Mouse (Mus musculus) neutrophil, adult 59 days (primary cell): ENCODE measurements around the gene Msl1. TPM values are rescaled to one million over a fixed set of nuclear protein-coding genes. Genes with fewer than 3 reads are reported as not detected.

Experiments used
- total RNA-seq, 2 experiments: library from RNA; stranded (reverse); gene quantifications; 1 replicate in 1 of 2; 2 replicates in 1 of 2; pipeline ENCODE4 v1.2.4; 2023

Gene Msl1
- 100 to 1,000 TPM; 201 to 215 TPM for total RNA-seq

GRCm38 (mm10) chr11:98795015-98795713 is at the start of gene Msl1:
Gene Msl1 (plus strand): TSS chr11:98795516.

DNA sequence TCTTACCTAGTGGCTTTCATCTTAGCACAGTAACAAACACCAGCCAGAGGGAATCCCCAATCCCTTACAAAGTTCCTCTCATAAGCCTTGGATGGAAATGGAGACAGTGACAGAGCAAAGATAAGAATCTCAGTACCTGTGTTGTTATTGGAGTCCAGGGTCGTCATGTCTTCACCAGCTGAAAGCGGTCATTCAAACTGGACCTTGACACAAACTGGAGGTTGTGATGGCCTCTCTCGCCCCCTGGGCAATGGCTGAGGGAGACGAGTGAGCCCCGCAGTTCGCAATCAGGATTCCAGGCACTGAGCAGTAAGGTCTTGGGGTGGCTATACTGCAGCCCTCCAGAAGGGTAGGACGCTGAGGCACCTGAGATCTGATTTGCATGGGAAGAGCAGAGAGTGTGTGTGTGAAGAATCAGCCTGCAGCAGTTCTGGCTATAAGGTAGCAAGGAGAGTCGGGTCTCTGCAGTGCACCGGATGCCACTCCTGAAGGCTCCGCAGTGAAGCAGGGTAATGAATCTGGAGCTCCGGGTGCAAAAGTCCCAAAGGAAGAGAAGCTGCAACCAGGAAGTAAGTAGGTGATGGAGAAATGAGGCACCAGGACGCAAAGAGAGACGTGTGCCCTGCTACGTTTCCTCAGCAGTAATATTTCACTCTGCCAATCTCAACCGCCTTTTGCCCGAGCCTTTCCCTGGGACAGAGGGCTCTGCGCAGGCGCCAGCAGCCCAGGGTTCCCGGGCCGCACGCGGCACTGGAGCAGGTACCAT is 20.6 kb upstream of the Msl1 start, which contains the start of gene Nr1d1:
TSS of gene Nr1d1 (minus strand) at position 752 of the 766 bp plus-strand sequence.

DNA sequence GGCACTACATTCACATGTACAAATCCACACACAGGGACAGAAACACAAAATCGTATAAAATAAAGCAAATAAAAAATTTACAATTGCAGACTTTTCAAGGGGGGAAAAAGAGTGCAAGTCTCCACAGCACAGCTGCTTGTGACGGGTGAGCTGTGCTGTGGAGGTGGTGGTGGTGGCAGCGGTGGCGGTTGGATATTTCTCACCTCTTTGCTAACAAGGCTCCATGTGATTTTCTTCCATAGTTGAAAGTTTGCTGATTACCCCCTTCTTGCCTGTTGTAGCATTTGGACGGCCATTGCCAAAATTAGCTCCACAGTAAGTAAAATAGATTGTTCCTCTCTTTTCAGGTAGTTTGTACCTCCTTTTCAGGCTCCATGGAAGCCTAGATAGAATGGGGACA is 9.3 kb downstream of the Msl1 start, which contains the start of gene Casc3:
TSS of gene Casc3 (plus strand) at position 301 of the 400 bp plus-strand sequence.

GRCm38 (mm10) chr11:98836651-98837141 is 41.4 kb downstream of the Msl1 start, which contains the start of gene Rapgefl1:
Gene Rapgefl1 (plus strand): TSS chr11:98836785.

Other genes starting within 250 kb of the Msl1 start
- gene Ikzf3, start 249.5 kb upstream of the Msl1 start, total RNA-seq, result 1 to 10 TPM; 4.3 to 8.6 TPM
- 1 to 10 TPM in 1 of 2 experiments, under 1 TPM in 1; 0.64 to 1.4 TPM for gene Zpbp2, start 244.4 kb upstream of the Msl1 start, total RNA-seq
- 1 to 10 TPM; 6.7 to 8.2 TPM for gene Ormdl3, start 208.1 kb upstream of the Msl1 start, total RNA-seq
- gene Lrrc3c, start 197.2 kb upstream of the Msl1 start, total RNA-seq, result not detected
- 10 to 100 TPM; 16.3 to 20.8 TPM for gene Gm12355, start 169.9 kb upstream of the Msl1 start, total RNA-seq
- not detected for gene Gsdma3, start 169.2 kb upstream of the Msl1 start, total RNA-seq
- gene Gsdma2, start 148.8 kb upstream of the Msl1 start, total RNA-seq, result not detected
- gene Gsdma, start 131.2 kb upstream of the Msl1 start, total RNA-seq, result not detected
- gene Psmd3, start 113.0 kb upstream of the Msl1 start, total RNA-seq, result 10 to 100 TPM; 45.5 to 48.4 TPM
- gene Csf3, start 94.3 kb upstream of the Msl1 start, total RNA-seq, result not detected
- gene Med24, start 66.1 kb upstream of the Msl1 start, total RNA-seq, result 10 to 100 TPM; 40.0 to 42.2 TPM
- gene Thra, start 54.9 kb upstream of the Msl1 start, total RNA-seq, result 10 to 100 TPM; 22.0 to 23.9 TPM
- 1 to 10 TPM; 2.1 to 4.7 TPM for gene Nr1d1, start 20.2 kb upstream of the Msl1 start, total RNA-seq
- gene Casc3, start 9.4 kb downstream of the Msl1 start, total RNA-seq, result 10 to 100 TPM; 57.8 to 63.3 TPM
- gene Rapgefl1, start 41.3 kb downstream of the Msl1 start, total RNA-seq, result under 1 TPM; 0.31 to 0.73 TPM
- 10 to 100 TPM; 31.3 to 34.5 TPM for gene Wipf2, start 68.1 kb downstream of the Msl1 start, total RNA-seq
- 10 to 100 TPM; 20.3 to 28.8 TPM for gene Cdc6, start 112.3 kb downstream of the Msl1 start, total RNA-seq
- gene Rara, start 132.3 kb downstream of the Msl1 start, total RNA-seq, result 100 to 1,000 TPM; 110 to 130 TPM
- gene Gjd3, start 187.5 kb downstream of the Msl1 start, total RNA-seq, result not detected
- 100 to 1,000 TPM; 235 to 255 TPM for gene Top2a, start 228.7 kb downstream of the Msl1 start, total RNA-seq
- 10 to 100 TPM; 45.3 to 52.7 TPM for gene Igfbp4, start 245.7 kb downstream of the Msl1 start, total RNA-seq